Mouse (Mus musculus): Measurements from ENCODE around the gene Timp3.
A peak's percentile ranks its signal among the peaks of the same experiment; 100 is the strongest.

The Timp3 gene

DNA sequence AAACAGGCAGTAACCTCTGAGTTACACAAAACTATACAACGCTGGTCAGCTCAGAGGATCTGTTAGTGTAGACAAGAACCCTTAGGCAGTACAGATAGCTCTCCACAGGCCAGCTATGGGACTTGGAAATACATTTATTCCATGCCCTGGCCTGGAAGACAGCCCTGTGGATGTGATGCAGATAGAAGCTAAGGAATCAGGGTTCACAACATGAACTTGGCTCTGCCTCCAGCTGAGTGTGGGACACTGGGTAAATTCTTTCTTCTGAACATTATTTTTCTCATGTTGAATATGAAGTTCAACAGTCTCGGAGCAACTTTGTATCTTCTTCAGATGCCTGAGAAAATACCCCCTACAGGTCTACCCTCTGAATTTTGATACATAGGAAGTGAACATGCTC, 2.9 kb upstream of the Timp3 start:
- no peak for DNase-seq (ENCODE audit: low spot score in 2 of 2)

DNA sequence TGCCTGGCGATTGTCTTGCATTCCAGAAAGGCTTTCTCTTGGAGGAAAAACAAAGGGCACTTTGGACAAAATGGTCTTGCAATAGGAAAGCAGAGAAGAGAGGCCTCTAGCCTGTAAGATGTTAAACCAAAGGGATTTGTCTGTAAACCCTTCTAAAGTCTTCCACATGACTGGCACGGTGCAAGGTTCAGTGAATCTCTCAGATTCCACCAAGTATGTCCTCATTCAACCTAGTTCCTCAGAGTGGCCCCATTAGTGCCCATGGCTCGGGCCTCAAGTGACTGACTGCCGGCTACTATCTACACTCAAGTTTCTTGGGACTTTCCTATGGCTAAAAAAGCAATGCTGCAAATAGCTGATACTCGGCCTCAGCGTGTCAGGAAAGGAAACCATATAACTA, 1.8 kb upstream of the Timp3 start:
- DNase-seq (ENCODE audit: low spot score in 2 of 2), result no peak

DNA sequence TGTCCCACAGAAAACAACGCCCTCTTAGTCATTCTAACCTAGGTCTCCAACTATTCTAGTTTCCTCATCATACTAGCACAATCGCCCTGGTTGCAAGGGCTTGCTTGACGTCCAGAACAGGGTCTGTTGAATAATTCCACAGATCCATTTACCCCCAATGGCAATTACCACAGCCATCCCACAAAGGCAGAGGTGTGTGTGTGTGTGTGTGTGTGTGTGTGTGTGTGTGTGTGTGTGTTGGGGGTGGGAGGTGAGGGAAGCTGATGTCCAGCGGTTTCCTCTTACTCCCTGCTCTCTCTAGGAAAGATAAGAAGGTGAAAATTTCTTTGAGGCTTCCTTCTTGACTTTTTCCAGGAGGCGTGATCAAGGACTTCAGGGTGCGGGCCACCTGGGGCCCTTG, 377 bp upstream of the Timp3 start:
- no peak for DNase-seq (ENCODE audit: low spot score in 2 of 2)

- DNase-seq (ENCODE audit: low spot score in 2 of 2), result no peak
Measured at GRCm38 (mm10) chr10:86301117-86301490, 932 bp downstream of the Timp3 start.

GRCm38 (mm10) chr10:86301593-86302317, 1.6 kb downstream of the Timp3 start:
- no peak for DNase-seq (ENCODE audit: low spot score in 2 of 2)

- no peak for DNase-seq (ENCODE audit: low spot score in 2 of 2)
Measured at GRCm38 (mm10) chr10:86302318-86302648, 2.1 kb downstream of the Timp3 start.

GRCm38 (mm10) chr10:86302761-86303494, 2.8 kb downstream of the Timp3 start:
- peak; percentile 35 to 63 for DNase-seq (ENCODE audit: low spot score in 2 of 2)

- no peak for DNase-seq (ENCODE audit: low spot score in 2 of 2)
Measured at GRCm38 (mm10) chr10:86303495-86303876, 3.3 kb downstream of the Timp3 start.

GRCm38 (mm10) chr10:86304583-86304982, 4.4 kb downstream of the Timp3 start:
- no peak for DNase-seq (ENCODE audit: low spot score in 2 of 2)

DNA sequence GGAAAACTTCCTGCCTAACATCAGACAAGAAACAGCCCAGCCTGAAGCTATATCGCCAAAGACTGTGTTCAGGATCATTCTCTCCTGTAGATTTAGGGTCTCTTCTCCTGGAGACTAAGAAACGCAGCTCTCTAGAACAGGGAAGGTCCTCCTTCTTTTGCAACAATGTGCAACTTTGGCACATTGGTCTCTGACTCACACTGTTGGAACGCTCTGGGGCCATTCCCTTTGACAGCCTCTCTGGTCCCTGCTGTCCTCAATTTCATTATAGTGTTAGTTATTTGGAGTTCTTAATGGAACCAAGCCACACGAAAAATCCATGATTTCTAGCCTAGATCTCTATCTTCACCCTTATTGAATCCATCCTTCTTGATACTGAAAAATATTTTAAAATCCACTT, 7.1 kb downstream of the Timp3 start:
- DNase-seq (ENCODE audit: low spot score in 2 of 2), result no peak

- no peak for DNase-seq (ENCODE audit: low spot score in 2 of 2)
Measured at GRCm38 (mm10) chr10:86310527-86310926, 10.4 kb downstream of the Timp3 start.

GRCm38 (mm10) chr10:86312976-86313375, 12.8 kb downstream of the Timp3 start:
- DNase-seq (ENCODE audit: low spot score in 2 of 2), result no peak

GRCm38 (mm10) chr10:86313448-86313847, 13.3 kb downstream of the Timp3 start:
- DNase-seq (ENCODE audit: low spot score in 2 of 2), result no peak

GRCm38 (mm10) chr10:86315513-86315912, 15.3 kb downstream of the Timp3 start:
- DNase-seq (ENCODE audit: low spot score in 2 of 2), result no peak

DNA sequence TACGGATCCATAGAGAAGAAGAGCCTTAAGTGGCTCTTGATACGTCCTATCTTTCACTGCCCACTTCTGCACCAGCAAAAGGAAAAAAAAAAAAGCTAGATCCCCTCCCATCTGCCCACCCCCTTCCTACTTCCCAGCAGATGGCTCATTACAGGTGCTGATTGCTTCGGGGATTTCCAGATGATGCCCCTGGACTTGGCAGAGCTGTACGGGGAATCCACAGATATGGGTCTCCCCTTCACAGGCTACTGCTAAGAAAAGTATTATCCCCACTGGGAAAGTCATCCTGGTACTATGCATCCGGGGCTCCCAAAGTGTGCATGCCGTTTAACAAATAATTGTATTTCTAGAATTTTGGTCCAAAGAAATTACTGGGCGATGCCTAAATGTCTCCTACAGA, 17.5 kb downstream of the Timp3 start:
- DNase-seq (ENCODE audit: low spot score in 2 of 2), result no peak

DNA sequence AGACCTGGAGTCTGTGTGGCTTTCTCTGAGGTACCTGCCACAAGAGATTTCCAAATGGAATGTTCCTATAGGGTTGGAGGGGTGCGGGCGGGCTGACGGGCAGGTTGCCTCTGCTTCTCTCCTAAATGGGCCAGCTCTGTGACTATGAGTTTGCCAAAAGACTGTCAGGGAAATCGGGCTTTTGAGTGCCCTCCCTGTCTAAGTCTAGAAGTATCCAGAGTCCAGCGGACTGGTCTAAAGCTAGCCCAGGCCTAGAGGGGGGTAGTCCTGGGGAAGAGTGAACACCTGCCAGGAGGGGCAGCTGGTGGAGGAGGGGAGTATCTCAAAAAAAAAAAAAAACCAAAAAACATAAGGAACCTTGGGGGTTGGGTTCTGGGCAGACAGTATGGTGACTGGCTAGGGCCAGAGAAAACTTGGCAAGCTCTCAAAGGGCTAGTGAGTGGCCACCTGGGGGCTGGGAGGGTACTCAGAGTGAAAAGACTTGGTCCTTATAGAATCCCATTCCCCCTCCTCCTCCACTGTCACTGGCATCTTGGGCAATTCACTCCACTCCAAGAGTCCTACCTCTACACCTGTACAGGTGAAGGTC, 18.5 kb downstream of the Timp3 start:
- DNase-seq (ENCODE audit: low spot score in 2 of 2), result no peak

DNA sequence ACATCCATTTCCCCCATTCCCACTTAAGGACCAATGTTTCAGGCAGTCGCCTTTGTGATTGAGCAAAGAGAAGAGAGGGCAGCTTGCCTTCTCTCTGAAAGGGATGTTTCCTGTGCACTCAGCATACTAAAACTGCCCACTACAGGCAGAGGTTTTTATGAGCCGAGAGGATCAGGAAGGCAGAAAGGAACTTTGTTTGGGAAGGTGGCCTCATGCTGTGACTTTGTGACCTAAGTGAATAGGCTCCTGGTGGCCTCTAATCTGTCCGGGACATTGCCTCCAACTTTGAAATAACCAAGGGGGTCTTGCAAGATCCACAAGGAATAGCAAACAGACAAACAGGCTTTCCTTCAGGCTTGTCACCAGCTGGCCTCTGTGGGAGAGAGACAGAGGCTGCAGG, 19.4 kb downstream of the Timp3 start:
- DNase-seq (ENCODE audit: low spot score in 2 of 2), result no peak

- no peak for DNase-seq (ENCODE audit: low spot score in 2 of 2)
Measured at GRCm38 (mm10) chr10:86320204-86320603, 20.0 kb downstream of the Timp3 start.

DNA sequence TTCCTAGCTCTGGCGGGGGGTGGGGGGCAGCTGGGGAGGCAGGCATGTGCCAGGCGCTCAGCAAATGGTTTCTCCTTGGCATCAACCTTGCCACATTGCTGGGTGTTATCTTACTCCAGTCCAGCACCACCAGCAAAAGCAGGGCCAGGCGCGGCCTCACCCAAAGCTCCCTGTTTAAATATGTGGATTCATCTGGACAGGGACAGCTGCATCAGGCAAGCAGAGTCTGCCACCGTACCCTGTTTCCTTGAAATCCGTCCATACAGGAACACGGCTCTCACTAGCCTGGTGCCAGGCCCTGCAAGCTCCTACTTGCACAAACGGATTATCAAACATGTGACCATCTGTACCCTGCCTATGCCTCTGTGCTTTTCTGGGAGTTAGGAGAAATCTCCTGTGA, 21.0 kb downstream of the Timp3 start:
- no peak for DNase-seq (ENCODE audit: low spot score in 2 of 2)

GRCm38 (mm10) chr10:86322006-86322405, 21.8 kb downstream of the Timp3 start:
- DNase-seq (ENCODE audit: low spot score in 2 of 2), result no peak

GRCm38 (mm10) chr10:86323275-86323994, 23.3 kb downstream of the Timp3 start:
- no peak for DNase-seq (ENCODE audit: low spot score in 2 of 2)

DNA sequence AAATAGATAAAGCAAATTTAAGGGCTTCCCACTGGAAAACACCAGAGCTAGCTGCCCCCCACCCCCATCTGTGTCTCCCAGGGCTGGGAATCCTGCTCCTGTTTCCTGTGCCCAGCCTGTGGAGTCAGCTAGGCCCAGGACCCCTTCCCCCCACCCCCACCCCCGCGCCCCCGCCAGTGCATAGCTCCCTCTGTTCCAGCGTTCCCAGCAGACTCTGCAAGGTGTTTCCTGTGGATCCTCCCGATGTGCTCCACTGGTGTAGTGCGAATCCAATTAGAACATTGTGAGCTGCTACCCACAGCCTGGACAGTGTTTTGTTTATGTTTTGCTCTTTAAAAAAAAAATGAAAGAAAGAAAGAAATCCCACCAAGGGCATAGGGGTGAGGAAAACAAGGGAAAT, 25.1 kb downstream of the Timp3 start:
- no peak for DNase-seq (ENCODE audit: low spot score in 2 of 2)

DNA sequence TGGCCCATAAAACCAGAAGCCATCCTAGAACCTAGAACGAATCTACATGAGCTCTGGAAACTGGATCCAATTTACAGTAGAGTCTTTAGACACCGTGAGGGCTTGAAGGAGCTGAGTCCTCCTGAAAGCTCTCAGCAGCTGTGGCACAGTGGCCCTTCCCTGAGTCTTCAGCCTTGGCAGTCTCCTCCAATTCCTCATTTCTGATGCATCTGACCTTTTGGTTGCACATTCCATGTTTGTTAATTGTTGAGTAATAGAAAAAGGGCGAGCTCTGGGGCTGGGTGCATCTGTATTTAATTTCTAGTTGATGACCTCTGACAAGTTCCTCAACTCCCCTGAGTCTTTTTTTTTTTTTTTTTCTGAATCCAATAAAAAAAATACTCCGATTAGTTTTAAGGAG, 28.0 kb downstream of the Timp3 start:
- DNase-seq (ENCODE audit: low spot score in 2 of 2), result no peak

All from spleen, postnatal 4 days (tissue).